Mouse (Mus musculus): Measurements from ENCODE around the gene Rtl4. TPM values are rescaled to one million over a fixed set of nuclear protein-coding genes. Genes with fewer than 3 reads are reported as not detected.

Rtl4 gene
- 10.9 TPM for polyA plus RNA-seq (2014; fragmentation: Illumina TruSeq; extraction: RNeasy Lipid Tissue Mini Kit (QIAGEN cat#74804))

DNA sequence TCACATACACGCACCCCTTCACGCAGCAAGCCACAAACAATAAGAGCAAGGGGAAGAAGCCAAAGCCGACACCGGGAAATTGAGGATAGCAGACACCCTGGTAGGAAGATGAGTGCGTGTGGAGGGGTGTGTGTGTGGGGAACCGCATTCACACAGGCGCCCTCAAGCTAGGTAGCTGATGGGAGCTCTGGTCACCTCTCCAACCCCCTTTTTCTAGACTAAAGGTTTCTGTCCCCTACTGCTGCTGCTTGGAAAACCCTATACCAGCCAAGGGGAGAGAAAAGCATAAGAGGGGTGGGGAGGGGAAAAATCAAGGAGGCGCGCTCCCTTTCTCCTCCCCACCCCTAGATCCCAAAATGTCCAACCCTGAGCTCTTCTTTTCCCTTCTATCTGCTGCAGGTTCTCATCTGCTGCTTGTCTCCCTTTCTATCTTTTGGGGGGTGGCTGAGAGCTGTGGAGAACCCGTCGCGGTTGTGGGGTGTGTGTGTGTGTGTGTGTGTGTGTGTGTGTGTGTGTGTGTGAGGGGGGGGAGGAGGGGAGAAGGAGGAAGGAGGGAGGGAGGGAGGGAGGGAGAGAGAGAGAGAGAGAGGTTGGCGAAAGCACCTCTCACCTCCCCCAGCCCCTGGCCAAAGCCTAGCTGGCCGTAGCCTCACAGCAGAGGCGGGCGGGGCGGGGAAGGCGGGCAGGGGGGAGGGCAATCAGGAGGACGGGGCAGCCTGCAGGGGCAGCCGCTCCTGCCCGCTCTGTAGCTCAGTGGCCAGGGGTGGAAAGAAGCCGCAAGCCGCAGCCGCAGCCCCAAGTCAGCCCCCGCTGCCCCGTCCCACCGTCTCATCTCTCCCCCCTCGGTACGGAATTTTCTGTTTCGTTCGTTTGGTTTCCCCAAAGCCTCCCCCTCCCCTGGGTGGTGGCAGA, at the start of gene Rtl4:
TSS of gene Rtl4 (plus strand) at position 701 of the 912 bp plus-strand sequence.

DNA sequence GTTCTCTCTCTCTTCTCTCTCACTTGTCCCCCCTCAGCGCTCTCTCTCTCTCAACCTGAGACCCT, 733 bp upstream of the Rtl4 start, which contains the start of gene Trpc5:
TSS of gene Trpc5 (minus strand) at position 39 of the 65 bp plus-strand sequence.

Other genes starting within 250 kb of the Rtl4 start
- 0.46 TPM for gene Trpc5os, start 232.3 kb upstream of the Rtl4 start, polyA plus RNA-seq (2014; fragmentation: Illumina TruSeq; extraction: RNeasy Lipid Tissue Mini Kit (QIAGEN cat#74804))
- gene Trpc5, start 727 bp upstream of the Rtl4 start, polyA plus RNA-seq (2014; fragmentation: Illumina TruSeq; extraction: RNeasy Lipid Tissue Mini Kit (QIAGEN cat#74804)): 0.88 TPM